Mouse (Mus musculus): ENCODE data around the gene Adh7. TPM values are rescaled to one million over a fixed set of nuclear protein-coding genes. Genes with fewer than 3 reads are reported as not detected.

The Adh7 gene
- 0.02 and 0.04 TPM in 2 replicates for polyA plus RNA-seq (2012; rRNA removed)

DNA sequence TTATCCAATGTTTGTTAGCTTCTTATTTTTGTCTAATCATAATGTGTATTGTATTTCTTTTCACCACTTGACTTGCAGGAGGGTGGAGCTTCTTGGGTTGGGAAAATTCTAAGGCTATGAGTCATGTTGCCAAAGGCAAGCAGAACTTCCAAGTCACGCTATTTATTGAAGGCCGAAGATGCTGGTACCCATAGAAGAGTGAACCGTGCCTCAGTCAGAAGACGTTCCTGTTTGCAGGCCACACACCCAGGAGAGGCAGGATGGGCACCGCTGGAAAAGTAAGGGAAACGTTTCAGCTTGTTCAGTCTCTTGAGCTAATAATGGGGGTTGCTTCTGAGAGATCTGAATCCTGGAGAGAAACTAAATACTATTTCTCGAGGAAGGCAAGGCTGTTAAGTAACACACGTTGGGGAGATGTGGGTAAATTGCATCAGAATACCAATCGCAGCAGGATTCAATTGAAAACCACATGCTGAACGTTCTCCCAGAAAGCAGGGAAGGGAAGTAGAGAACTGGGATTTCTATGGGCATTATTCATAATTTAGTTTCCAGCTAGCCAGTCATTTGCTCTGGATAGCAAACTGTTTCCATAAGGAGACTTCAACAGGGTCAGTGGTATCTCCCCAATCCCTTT, at the start of gene Adh7:
Gene Adh7, plus strand, starts transcription at position 130 of the 634 bp plus-strand sequence.

DNA sequence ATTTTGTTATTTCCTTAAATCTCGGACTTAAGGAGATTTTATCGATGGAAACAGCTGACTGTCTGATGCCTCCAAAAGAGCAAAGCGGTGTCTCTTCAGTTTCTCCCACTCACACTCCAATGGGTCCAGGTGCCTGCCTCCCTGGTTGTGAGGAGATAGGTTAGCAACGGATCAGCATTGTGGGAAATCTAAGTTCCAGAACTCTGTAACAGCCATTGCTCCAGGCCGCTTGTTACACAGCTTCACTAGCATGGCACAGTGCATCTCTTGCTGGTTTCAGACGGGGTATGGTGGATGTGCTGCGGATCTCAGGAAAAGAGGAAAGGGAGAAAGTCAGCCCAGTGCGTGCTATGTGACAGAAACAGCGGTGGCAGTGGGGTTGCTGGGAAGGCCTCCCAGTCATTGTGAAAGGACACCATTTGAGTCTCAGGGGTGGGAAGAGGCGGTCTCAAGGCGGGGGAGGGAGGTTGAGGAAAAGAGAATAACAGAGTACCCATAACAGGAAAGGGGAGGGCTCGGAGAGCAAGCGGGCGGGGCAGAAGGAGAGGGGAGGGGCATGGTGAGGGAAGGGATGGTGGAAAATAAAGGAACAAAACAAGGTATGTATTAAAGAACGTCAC, 23.8 kb upstream of the Adh7 start, which contains the start of gene 4930579F01Rik:
Gene 4930579F01Rik, minus strand, starts transcription at position 143 of the 620 bp plus-strand sequence.

DNA sequence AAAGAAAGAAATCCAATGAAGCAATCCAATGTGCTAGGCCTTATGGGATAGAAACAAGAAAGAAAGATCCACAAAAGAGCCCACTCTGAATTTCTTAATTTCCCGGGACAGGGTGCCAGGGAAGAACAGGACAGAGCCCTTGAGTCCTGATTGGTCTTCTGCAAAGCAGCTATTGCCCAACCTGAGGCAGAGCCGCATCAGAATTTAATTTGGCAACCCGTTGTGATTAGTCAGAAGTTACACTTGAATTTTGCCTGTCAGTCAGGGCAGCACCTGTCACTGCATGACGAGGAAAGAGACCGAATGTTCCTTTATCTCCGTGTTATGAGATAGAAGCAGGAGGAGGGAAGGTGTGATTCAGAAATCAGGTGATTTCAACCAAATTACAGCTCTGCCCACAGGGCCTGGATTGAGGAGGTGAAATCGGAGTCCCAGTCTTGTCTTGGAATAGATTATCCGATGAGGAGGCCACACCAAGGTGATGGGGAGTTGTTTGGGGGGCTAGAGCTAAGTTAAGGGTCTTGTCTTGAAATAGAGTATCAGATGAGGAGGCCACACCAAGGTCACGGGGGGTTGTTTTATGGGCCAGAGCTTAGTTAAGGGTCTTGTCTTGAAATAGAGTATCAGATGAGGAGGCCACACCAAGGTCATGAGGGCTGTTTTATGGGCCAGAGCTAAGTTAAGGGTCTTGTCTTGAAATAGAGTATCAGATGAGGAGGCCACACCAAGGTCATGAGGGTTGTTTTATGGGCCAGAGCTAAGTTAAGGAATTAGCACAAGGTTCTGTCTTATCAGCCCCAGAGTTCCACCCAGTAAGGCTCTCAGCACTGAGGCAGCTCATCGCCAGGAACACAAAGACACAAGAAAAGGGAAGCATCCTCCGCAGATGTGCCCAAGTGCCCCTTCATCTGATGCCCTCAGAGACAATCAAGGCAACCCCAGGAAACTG, 43.4 kb downstream of the Adh7 start, which contains the start of gene Adh1:
Gene Adh1, plus strand, starts transcription at position 271 of the 949 bp plus-strand sequence.

Other genes starting within 250 kb of the Adh7 start
- 3.6 and 4.7 TPM in 2 replicates for gene Dapp1, start 236.2 kb upstream of the Adh7 start, polyA plus RNA-seq (2012; rRNA removed)
- 0.07 and 0.41 TPM in 2 replicates for gene 1110002E22Rik, start 152.7 kb upstream of the Adh7 start, polyA plus RNA-seq (2012; rRNA removed)
- 0.07 and 0.08 TPM in 2 replicates for gene Gm5105, start 150.4 kb upstream of the Adh7 start, polyA plus RNA-seq (2012; rRNA removed)
- 16.7 TPM in 2 replicates for gene Trmt10a, start 74.3 kb upstream of the Adh7 start, polyA plus RNA-seq (2012; rRNA removed)
- 6.9 and 7.5 TPM in 2 replicates for gene Mttp, start 72.8 kb upstream of the Adh7 start, polyA plus RNA-seq (2012; rRNA removed)
- not detected in 2 replicates for gene 4930579F01Rik, start 23.9 kb upstream of the Adh7 start, polyA plus RNA-seq (2012; rRNA removed)
- 0.30 and 1.8 TPM in 2 replicates for gene Adh1, start 43.2 kb downstream of the Adh7 start, polyA plus RNA-seq (2012; rRNA removed)
- gene Adh6a, start 95.5 kb downstream of the Adh7 start, polyA plus RNA-seq (2012; rRNA removed): not detected in 2 replicates
- 0.31 and 0.35 TPM in 2 replicates for gene Adh6b, start 124.0 kb downstream of the Adh7 start, polyA plus RNA-seq (2012; rRNA removed)
- not detected in 2 replicates for gene Adh4, start 197.7 kb downstream of the Adh7 start, polyA plus RNA-seq (2012; rRNA removed)
- gene Adh5, start 225.3 kb downstream of the Adh7 start, polyA plus RNA-seq (2012; rRNA removed): 171 and 256 TPM in 2 replicates

Data from central nervous system, embryonic 11.5 days (tissue).